Mouse (Mus musculus): ENCODE measurements around the gene Smarcal1. TPM values are rescaled to one million over a fixed set of nuclear protein-coding genes. Genes with fewer than 3 reads are reported as not detected.

The Smarcal1 gene
- 10 to 100 TPM; 50.3 to 51.2 TPM for total RNA-seq (2021)

DNA sequence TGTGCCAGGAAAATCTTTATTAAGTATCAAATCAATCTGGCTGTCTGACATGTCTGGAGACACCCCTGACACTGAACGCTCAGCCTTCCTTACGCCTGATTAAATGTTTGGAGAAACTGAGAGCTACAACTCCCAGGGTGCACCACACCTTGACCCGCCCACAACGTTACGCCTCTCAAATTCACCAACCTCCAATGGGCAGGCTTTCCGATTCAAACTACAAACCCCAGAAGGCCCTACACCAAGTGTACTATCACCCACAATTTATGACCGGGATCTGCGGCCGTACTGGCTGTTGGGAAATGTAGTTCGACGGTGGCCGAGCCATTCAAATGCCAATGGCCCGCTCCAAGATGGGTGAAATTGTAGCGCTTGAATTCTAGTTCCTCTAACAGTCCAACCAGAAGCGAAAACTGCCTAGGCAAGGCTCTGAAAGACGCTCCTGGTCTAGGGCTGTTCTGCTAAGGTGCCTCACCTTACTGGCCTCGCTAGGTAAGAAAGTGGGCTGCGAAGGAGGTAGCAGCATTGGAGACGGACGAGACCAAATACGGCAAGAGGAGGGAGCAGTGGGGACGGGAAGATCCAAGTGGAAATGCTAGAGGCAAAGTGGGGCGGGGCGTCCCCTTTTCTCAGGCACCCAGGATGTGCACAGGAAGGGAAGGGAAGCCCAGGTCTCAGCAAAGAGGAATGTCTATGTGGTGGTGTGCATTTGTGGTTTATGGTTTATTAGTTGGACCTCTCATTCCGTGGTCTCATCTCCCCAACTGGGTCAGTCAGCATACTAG lies at the start of gene Smarcal1:
TSS of gene Smarcal1 (plus strand) at position 305 of the 785 bp plus-strand sequence.
- DNase-seq (ENCODE audit: extremely low spot score in 1 of 2, low spot score in 2 of 2): peak; percentile 94 to 98
- intact Hi-C loops (cut with DNase I): no loop called here

DNA sequence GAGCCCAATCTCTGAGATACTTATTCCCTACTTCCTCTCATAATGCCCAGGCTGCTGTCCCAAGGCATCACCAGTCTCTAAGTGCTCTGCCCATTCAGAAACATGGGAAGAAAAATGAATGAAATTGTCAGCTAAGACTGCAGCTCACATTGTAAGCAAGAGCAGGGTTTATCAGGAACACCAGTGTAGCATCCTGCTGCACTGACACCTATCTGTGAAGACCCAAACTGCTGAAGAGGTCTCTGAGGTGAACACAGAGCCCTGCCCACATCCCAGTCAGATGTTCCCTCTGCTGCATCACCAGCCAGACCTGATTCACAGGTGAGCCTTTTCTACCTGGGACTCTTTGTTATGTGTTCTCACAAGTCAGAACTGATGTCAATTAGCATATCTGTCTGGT lies 49.6 kb upstream of the Smarcal1 start:
- DNase-seq (ENCODE audit: extremely low spot score in 1 of 2, low spot score in 2 of 2): no peak
- intact Hi-C loops (cut with DNase I): loop anchor here (5.0 kb wide), 1 partner anchor 76 kb away; no protein-coding TSS in a partner anchor

DNA sequence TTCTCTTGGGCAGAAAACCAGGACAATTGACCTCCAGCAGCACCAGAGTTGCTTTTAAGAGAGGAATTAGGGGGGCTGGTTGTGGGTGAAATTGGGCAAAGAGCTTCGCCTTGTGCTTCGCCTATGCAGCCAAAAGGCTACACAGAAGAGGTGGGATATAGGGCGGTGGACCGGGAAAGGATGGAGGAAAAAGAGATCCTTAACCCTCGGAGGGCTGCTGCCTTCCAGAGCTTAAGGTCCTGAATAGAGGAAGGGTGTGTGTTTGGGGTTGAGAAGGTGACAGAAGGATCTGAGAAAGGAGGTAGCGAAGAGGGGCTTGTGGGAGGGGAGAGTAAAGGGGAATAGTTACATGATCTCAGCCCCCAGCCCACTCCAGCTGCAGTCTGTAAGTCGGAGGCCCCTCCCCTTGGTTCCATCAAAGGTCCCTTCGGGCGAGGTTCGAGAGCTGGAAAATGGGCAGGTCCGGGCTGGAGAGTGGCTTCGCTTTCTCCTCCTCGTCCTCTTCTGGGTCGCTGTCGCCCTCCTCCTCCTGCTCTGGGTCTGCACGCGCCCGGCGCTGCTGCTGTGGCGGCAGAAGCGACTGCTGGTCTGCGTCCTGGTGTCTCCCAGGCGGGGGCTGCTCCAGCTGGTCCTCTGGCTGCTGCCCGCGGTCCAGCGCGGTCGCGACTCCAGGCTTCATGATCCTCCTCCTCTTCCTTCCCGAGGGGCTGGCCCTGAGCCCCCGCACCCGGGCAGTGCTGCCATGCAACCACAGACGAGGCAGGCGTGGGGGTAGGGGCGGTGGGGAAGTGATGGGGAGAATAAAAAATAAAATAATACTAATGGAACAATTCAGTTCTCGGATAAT lies 47.1 kb upstream of the Smarcal1 start:
- DNase-seq (ENCODE audit: extremely low spot score in 1 of 2, low spot score in 2 of 2): peak; percentile 15 to 62
- intact Hi-C loops (cut with DNase I): loop anchor here (5.0 kb wide), 2 partner anchors 36 to 229 kb away; partner anchors contain the start of gene Xrcc5

DNA sequence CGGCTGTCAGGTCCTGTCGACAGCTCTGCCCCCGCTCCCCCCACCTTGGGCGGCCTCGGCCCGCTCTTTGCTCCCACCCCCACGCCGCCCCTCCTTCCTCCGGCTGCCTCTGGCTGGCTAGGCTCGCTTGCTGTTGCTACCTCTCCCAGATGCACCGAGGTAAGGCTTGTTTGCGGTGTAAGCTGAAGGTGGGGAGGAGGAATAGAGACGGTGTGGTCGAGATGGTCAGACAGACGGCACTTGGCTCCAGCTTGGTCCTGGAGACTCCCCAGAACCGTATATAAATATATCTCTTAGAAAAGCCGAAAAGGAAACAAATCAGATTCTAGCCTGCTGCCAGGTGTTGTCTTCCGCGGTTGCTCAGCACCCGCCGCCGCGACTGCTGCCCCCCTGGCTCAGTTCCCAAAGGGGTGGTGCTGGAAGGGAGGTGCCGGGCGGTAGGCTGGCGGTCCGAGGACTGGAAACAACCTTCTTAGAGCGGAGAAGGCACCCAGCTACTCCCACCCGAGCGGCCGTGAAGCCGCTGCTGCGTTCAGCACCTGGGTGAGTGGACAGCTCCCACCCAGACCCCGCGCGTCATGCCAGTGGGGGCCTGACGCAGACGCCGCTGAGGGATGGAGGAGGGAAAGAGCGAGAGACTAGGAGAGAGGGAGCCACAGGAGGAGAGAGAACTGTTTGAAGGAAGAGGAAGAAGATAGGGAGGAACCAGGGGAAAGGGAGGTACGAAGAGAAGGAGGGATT lies 46.3 kb upstream of the Smarcal1 start, which contains the start of gene March4:
TSS of gene March4 (minus strand) at position 320 of the 741 bp plus-strand sequence.
- peak; percentile 72 to 86 for DNase-seq (ENCODE audit: extremely low spot score in 1 of 2, low spot score in 2 of 2)
- intact Hi-C loops (cut with DNase I): loop anchor here (5.0 kb wide), 2 partner anchors 36 to 229 kb away; partner anchors contain the start of gene Xrcc5

DNA sequence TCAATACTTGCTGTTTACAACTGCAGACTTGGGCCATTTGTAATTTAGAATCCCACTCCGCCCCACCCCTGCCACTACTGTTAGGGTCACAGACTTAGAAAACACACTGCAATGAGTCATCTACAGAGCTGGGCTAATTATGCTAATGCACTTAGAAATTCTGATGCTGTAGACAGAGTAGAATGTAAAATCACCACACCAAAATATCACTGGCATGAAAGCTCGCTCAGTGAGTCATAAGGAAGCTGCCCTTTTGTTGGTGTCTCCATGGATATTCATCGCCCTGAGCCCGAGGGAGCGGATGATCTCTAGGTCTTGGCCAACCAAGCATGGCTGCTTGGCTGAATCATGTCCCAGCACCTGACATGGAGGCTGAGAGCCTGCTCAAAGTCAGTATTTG lies 44.8 kb upstream of the Smarcal1 start:
- no peak for DNase-seq (ENCODE audit: extremely low spot score in 1 of 2, low spot score in 2 of 2)
- intact Hi-C loops (cut with DNase I): loop anchor here (5.0 kb wide), 2 partner anchors 34 to 231 kb away; partner anchors contain the start of gene Xrcc5

DNA sequence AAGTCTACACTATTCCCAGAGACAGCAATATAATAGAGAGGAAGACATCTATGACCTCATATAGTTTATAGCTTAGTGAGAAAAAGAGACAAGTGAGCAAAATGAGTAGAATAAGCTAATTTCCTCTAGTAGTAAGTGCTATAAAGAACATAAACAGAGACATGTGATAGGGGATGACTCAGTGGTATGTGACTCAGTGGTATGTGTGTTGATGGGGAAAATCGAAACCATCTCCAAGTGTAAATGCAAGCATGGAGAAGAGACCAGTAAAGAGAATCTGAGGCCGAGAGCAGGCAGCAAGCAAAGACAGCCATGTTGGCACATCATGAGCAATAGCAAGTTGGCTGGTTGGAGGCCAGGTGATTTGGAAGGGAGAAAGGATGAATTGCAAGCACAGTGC lies 32.7 kb upstream of the Smarcal1 start:
- intact Hi-C loops (cut with DNase I): no loop called here
- DNase-seq (ENCODE audit: extremely low spot score in 1 of 2, low spot score in 2 of 2): no peak

DNA sequence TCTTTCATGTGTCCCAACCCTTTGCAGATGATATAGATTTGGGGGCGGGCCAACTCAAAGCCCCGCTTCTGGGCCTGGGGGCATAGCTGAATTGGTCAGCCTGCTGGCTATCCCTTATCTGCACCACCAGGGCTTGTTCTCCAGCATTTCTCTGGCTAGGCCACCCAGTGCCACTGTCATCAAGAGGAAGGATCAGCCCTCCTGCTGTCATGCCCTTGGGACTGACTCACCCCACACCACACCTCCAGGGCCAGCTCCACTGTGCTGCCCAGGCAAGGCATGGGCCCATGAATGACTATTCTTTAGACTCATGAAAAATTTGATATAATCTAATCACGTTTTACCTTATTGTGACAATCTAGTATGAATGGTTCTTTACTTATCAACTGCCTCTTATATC lies 26.6 kb upstream of the Smarcal1 start:
- no peak for DNase-seq (ENCODE audit: extremely low spot score in 1 of 2, low spot score in 2 of 2)
- intact Hi-C loops (cut with DNase I): no loop called here

DNA sequence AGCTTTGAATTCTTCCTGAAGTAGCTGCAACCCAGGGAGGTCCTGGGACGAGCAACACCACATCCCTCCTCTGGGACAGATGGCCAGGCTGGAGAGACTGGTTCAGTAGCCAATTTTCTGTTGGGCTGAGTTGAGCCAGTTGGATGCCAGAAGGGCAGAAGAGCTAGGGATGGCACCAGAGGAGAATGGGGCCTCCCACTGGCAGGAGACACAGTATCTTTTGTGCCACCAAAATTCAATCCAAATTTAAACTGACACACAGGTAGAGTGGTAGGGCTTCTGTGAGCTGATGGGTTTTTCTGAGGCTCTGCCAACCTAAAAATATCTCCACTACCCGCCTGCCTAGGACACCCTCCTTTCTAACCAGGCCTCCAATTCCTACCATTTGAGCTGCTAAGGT lies 24.4 kb upstream of the Smarcal1 start:
- intact Hi-C loops (cut with DNase I): no loop called here
- no peak for DNase-seq (ENCODE audit: extremely low spot score in 1 of 2, low spot score in 2 of 2)

DNA sequence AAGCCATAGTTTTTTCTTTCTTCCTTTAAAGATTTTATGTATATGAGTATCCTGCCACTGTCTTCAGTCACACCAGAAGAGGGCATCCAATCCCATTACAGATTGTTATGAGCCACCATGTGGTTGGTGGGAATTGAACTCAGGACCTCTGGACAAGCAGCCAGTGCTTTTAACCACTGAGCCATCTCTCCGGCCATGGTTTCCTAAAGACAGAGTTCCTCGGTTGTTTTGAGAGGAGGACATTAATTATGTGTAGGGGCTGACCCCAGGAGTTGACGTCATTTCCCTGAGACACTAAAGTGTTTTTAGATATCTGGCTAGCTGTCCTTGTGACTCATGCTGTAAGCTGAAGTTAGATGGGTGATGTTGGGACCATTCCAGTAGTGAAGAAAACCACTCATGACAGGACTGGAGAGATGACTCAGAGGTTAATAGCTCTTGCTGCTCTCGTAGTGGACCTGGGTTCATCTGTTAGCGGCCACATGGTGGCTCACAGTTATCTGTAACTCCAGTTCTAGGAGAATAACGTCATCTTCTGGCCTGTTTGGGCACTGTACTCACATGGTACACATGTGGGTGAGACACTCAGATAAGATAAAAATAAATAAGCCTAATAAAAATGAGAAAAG lies 18.6 kb upstream of the Smarcal1 start:
- intact Hi-C loops (cut with DNase I): no loop called here
- no peak for DNase-seq (ENCODE audit: extremely low spot score in 1 of 2, low spot score in 2 of 2)

DNA sequence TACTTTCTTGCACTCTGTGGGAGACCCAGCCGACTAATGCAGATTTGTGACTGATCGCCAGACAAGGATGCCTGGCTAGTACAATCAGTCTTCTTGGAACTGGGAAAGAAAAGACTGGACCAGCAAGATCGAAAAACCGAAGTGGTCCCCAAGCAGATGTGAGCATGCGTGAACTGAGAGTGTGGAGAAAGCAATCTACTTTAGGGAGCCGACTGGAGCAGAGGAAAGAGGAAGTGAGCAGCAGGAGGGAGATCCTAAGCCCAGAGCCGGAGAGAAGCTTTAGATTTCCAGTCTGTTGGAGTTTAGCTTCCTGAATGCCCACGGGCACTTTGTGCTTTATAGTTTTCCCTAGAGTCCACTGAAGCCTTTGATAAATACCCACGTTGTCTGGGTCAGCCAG lies 16.0 kb upstream of the Smarcal1 start:
- intact Hi-C loops (cut with DNase I): no loop called here
- DNase-seq (ENCODE audit: extremely low spot score in 1 of 2, low spot score in 2 of 2): no peak

DNA sequence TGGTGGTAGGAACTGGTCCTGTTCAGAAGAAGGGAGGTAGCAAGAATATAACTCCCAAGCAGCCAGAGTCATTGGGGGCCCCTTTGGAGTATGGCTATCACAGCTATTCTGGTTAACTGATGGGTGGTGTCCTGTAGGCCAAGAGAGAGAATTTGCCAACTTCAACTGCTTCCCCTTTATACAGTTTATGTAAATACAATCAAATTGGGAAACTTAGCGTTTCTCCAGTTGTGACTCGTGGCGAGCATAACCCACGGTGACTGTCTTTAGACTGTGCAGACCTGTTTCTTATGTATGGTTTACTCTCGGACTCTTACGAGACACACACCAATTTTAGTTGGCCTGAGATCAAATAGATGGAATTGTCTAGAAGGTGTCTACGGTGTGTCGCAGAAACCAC lies 14.3 kb upstream of the Smarcal1 start:
- no peak for DNase-seq (ENCODE audit: extremely low spot score in 1 of 2, low spot score in 2 of 2)
- intact Hi-C loops (cut with DNase I): no loop called here

DNA sequence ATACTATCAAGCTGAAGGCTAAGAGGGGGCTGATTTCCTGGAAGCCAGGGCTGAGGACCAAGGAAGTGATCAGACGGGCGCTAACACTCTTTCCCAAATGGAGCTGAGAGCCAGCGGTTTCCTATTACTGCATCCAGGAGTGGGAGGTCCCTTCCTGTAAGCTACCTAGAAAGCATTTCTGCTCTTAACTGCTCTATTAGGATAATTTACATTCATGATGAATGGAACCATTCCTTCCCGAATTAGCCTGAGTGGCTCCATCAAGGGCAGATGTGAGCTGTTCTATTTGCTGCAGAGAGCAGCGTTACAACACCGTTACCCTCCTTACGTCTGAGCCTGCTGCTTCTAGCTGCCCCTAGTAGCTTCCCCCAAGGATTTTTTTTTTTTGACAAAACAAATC lies 9.0 kb upstream of the Smarcal1 start:
- no peak for DNase-seq (ENCODE audit: extremely low spot score in 1 of 2, low spot score in 2 of 2)
- intact Hi-C loops (cut with DNase I): loop anchor here (5.0 kb wide), 1 partner anchor 37 kb away; the partner anchor contains the start of gene March4

DNA sequence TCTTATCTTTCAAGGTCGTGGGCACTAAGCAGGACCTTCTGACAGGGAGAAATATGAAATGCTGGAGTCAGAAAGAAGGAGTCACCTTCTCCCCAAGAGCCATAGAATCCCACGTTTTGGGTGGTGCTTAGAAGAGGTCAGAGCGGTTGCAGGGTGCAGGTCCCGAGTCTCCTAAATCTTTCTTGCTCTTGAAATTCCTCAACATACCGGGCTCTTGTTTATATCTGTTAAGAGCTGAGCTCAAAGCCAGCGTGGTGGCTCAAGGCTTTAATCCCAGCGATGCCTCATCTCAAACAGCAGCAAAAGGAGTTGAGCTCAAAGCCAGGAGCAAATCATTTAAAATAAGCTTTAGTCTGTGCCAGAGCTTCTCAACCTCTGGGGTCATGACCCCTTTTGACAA lies 8.4 kb upstream of the Smarcal1 start:
- no peak for DNase-seq (ENCODE audit: extremely low spot score in 1 of 2, low spot score in 2 of 2)
- intact Hi-C loops (cut with DNase I): loop anchor here (5.0 kb wide), 2 partner anchors 37 to 262 kb away; partner anchors contain the start of gene March4

DNA sequence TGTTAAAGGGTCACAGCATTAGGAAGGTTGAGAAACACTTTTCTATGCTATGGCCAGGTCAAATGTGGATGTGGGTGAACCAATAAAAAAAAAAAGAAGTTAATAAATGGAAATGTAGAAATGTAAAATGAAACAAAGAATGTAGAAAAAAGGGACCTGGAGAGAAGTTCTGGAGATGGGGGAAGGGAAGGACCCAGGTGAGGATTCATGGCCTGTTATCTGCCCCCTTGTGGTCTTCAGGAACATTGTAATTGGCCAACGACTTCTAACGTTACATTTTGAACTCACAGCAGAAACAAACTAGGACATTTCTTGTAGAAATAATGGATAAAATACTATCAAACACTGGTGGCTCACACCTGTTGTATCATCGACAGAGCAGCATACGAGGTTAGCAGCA lies 7.9 kb upstream of the Smarcal1 start:
- DNase-seq (ENCODE audit: extremely low spot score in 1 of 2, low spot score in 2 of 2): no peak
- intact Hi-C loops (cut with DNase I): loop anchor here (5.0 kb wide), 1 partner anchor 263 kb away; no protein-coding TSS in a partner anchor

DNA sequence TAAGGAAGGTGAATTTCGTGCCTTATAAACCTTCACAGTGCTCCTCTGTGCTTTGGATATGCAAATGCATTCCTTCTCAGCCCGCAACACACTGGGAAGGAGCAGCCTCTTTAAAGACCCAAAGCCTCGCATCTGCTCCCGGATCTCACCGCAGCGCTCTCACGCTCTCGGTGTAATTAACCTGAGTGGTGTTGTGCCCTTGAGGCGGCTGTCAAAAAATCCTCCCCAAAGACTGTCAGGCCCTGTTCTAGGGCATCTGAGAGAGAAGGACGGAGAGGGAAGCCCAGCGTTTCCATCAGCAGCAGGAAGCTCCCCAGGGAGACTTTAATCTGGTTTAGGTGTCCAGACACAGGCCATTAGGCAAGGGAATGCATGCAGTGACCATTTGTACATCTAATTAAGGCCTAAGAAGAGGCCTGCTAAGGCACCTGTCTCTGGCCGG lies 5.5 kb upstream of the Smarcal1 start:
- no peak for DNase-seq (ENCODE audit: extremely low spot score in 1 of 2, low spot score in 2 of 2)
- intact Hi-C loops (cut with DNase I): loop anchor here (5.0 kb wide), 1 partner anchor 265 kb away; no protein-coding TSS in a partner anchor

DNA sequence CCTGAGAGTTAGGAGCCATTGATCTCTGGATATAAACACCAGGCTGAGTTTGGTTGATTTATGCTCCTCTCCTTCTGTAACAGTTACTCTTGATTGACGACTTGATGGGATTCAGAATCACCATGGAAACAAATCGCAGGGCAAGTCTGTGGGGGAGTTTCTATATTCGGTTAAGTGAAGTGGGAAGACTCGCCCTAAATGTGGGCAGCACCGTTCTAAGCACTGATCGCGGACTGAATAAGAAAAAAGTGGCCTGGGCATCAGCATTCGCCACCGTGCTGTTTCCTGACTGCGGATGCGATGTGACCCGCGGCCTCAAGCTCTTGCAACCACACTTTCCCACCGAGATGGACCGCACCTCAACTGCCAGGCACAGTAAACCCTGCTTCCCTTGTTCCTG lies 4.7 kb upstream of the Smarcal1 start:
- peak in 1 of 2 experiments; percentile 20 for DNase-seq (ENCODE audit: extremely low spot score in 1 of 2, low spot score in 2 of 2)

DNA sequence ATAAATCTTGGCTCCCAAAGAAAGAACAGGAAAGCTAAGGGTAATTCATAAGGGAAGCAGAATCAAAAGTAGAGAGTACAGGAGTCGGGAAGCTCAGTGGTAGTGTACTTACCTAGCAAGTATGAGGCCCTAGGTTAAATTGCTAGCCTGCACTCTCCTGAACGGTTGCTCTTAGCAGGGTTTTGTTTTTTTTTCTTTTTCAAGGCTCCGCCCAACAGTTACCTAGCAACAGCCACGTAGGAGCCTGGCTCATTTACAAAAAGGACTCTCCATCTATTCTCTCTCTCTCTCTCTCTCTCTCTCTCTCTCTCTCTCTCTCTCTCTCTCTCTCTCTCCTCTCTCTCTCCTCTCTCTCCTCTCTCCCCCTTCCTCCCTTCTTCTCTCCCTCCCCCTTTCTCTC lies 4.2 kb upstream of the Smarcal1 start:
- peak in 1 of 2 experiments; percentile 29 for DNase-seq (ENCODE audit: extremely low spot score in 1 of 2, low spot score in 2 of 2)
- intact Hi-C loops (cut with DNase I): loop anchor here (5.0 kb wide), 1 partner anchor 267 kb away; no protein-coding TSS in a partner anchor

More for the DNA sequence above, 4.7 kb upstream of the Smarcal1 start:
- intact Hi-C loops (cut with DNase I): loop anchor here (5.0 kb wide), 1 partner anchor 266 kb away; no protein-coding TSS in a partner anchor

DNA sequence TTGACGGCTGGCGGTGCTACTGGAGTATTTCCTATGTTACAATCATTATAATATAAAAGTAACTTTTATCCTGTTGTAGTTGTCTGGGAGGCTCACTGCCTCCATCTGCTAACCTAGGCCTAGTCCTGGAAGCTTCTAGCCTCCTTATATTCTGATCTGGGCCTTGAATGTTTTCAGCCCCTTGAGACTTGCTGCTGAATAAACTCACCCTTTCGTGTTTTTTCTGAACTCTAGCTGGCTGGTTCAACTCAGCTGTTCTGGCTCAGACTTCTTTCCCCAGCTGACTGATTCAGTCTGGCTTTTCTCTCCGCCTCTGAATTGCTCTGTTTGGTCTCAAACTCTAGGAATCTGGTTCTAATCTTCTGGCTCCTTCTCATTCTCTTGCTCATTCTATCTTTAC lies 855 bp downstream of the Smarcal1 start:
- intact Hi-C loops (cut with DNase I): no loop called here

More for the DNA sequence above, 855 bp downstream of the Smarcal1 start:
- DNase-seq (ENCODE audit: extremely low spot score in 1 of 2, low spot score in 2 of 2): no peak
